Mouse (Mus musculus) layer of hippocampus, adult 8-10 months (tissue): ENCODE measurements around the gene Ccdc148. TPM values are rescaled to one million over a fixed set of nuclear protein-coding genes. Genes with fewer than 3 reads are reported as not detected.
A peak's percentile ranks its signal among the peaks of the same experiment; 100 is the strongest.

ENCODE experiments used
- DNase-seq, 2 experiments: peaks; one replicate each; pipeline ENCODE4 v3.0.0; 2022; ENCODE audit warnings: low spot score in 2 of 2
- total RNA-seq, 4 experiments: library from RNA; stranded (reverse); gene quantifications; 2 replicates each; pipeline ENCODE4 v1.2.4; 2022

Gene Ccdc148
- 10 to 100 TPM; 14.8 to 17.8 (median 16.1) TPM for total RNA-seq

- peak; percentile 91 to 93 for DNase-seq
Observed at GRCm38 (mm10) chr2:59160605-59160963, at the start of gene Ccdc148, which contains the start of gene Pkp4. Gene Ccdc148 (minus strand): TSS chr2:59160683. Gene Pkp4 (plus strand): TSS chr2:59160850.

- no peak for DNase-seq
Observed at GRCm38 (mm10) chr2:59208276-59208675, 47.8 kb upstream of the Ccdc148 start.

- DNase-seq: no peak
Observed at GRCm38 (mm10) chr2:59207725-59208124, 47.2 kb upstream of the Ccdc148 start.

GRCm38 (mm10) chr2:59207240-59207639, 46.8 kb upstream of the Ccdc148 start:
- no peak for DNase-seq

- no peak for DNase-seq
Observed at GRCm38 (mm10) chr2:59206190-59206589, 45.7 kb upstream of the Ccdc148 start.

- DNase-seq: no peak
Observed at GRCm38 (mm10) chr2:59205092-59205491, 44.6 kb upstream of the Ccdc148 start.

GRCm38 (mm10) chr2:59203627-59204425, 43.3 kb upstream of the Ccdc148 start:
- DNase-seq: no peak

GRCm38 (mm10) chr2:59202930-59203329, 42.4 kb upstream of the Ccdc148 start:
- DNase-seq: no peak

- DNase-seq: no peak
Observed at GRCm38 (mm10) chr2:59200511-59200910, 40.0 kb upstream of the Ccdc148 start.

GRCm38 (mm10) chr2:59199476-59199976, 39.0 kb upstream of the Ccdc148 start:
- no peak for DNase-seq

GRCm38 (mm10) chr2:59197156-59197555, 36.7 kb upstream of the Ccdc148 start:
- DNase-seq: no peak

GRCm38 (mm10) chr2:59193117-59193516, 32.6 kb upstream of the Ccdc148 start:
- no peak for DNase-seq

GRCm38 (mm10) chr2:59191466-59191865, 31.0 kb upstream of the Ccdc148 start:
- DNase-seq: no peak

- DNase-seq: no peak
Observed at GRCm38 (mm10) chr2:59190186-59190585, 29.7 kb upstream of the Ccdc148 start.

- no peak for DNase-seq
Observed at GRCm38 (mm10) chr2:59189661-59190185, 29.2 kb upstream of the Ccdc148 start.

GRCm38 (mm10) chr2:59188306-59188705, 27.8 kb upstream of the Ccdc148 start:
- no peak for DNase-seq

- DNase-seq: no peak
Observed at GRCm38 (mm10) chr2:59186966-59187365, 26.5 kb upstream of the Ccdc148 start.

- no peak for DNase-seq
Observed at GRCm38 (mm10) chr2:59186122-59186521, 25.6 kb upstream of the Ccdc148 start.

GRCm38 (mm10) chr2:59184107-59185064, 23.9 kb upstream of the Ccdc148 start:
- no peak for DNase-seq

- no peak for DNase-seq
Observed at GRCm38 (mm10) chr2:59183541-59183940, 23.1 kb upstream of the Ccdc148 start.

- DNase-seq: no peak
Observed at GRCm38 (mm10) chr2:59181321-59182113, 21.0 kb upstream of the Ccdc148 start.
